Mouse (Mus musculus) natural killer cell, adult 2 months (primary cell): ENCODE measurements at regions not wholly inside any gene's neighbourhood (a gene's known extent, or its start where the extent isn't known, plus 50 kb on each side); places are given as distances from the start of the nearest gene placed in this dataset.
"Not testable (repeated sequence)": the region's sequence is repeated elsewhere in the genome, so short reads cannot be mapped to it uniquely, and the experiment has no call there.

Experiments used
- DNase-seq, 2 experiments: peaks; one replicate each; pipeline ENCODE4 v3.0.0; 2022; ENCODE audit warnings: low spot score in 2 of 2

DNA sequence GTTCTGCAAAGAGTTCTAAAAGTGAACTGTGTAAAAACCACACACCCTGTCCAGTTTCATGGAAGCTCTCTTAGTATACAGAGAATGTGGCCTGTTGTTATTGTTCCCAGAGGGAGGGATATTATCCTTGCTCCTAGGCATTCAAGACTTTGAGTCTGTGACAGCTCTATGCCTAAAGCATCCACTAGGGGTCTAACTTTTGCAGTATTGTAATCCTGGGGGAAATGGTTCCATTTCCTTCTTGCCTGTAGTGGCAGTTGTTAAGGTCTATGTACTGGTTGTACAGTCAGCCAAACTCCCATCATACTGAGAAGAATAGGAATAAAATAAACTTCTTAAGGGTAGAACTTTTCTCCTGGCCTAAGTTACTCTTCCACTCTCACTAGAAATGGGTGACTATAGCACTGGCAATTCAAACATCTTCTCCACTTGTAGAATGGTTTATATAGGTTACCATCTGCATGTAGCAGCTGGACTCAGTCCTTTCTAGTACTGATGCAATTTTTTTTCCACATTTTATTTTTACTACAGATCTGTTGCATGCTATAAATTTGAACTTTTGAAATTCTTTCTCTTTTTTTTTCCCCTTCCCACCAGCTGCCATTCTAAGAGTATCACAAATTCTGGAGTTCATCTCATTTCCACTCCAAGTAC, 51.4 kb upstream of the Dpt start:
- no peak for DNase-seq

DNA sequence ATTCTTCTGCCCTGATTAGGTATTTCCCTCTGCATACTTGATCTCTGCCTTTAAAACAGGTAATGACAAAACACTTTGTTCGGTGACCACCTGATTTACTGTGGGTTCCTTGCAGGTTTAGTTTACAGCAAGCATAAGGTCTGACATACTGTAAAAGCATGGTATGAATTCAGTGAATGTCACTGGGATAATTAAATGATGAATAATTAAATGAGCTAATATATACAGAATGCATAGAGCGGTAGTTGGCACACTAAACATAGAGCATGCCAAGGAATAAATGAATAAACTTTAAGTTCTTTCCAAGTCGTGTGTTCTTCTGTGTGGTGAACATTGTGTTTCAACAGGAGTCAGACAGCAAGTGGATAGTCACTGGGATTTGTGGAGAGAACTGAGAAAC, 51.9 kb upstream of the Dpt start:
- no peak for DNase-seq

DNA sequence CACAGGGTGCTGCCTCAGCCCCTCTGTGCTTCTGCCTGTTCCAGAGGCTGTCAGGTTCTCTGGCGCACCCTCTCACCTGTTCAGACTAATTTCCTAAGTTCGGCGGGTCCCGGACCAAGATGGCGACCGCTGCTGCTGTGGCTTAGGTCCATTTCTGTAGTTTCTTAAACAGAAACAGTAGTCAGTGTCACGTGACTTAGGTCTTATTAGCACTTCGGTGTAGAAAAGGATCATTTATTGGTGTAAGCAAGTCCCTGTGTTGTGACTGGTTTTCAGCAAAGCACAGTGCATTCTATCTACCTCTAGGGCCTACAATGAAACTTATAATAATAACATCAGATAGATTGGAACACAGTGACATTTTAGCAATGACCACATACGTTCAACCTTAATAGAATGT, 53.5 kb upstream of the Dpt start:
- not testable (repeated sequence) for DNase-seq

DNA sequence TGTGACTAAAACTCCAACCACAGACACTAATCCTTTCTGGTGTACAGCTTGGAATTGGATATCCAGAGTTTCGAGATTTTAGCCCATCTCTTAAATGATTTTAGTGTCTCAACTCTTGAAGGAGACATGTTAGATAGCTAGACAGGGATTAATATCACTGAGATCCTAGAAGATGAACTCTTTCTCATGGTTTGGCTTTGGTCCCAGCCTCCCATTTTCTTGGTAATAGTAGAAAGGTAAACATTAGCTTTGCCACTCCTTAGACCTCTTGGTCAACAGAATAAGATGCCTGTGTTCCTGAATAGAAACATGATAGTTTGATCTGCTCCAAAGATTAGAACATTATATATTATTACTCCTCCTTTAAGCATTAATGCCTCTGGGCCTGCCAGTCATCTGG, 60.8 kb upstream of the Dpt start:
- DNase-seq: no peak

DNA sequence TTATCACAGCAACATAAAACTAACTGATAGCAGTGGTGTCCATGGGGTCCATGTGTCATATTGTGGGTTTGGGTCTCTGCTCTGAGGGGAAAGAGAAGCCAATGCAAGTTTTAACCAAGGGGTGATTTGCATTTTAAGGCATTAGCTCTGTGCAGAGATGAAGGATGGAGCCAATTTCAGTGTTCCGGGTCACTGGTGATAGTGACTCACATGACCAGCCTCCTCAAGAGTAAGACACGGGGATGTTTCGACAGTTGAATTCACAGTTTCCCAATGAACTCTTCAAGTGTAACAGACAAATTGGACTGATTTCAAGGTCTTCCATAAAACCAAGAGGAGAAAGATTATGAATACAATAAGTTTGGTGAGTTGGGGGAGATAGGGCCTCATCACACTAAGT, 62.7 kb upstream of the Dpt start:
- no peak for DNase-seq

DNA sequence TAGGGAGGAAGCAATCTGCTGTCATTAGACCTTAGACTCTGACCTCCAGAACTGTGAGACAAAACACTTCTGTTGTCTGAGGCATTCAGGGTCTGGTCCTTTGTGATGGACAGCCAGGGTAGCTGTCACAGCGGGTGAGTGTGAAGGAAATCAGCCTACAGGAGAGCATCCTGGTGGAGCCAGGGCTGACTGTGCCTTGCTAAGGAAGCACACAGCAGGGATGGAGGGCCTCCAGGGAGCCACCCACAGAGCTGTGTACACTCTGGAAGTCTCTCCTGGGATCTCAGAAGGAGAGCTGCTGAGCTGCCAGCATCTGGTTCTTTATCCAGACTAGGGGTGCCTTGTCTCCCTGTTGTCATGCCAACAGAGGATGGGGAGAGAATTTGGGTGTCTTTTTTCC, 74.4 kb upstream of the Dpt start:
- DNase-seq: no peak

DNA sequence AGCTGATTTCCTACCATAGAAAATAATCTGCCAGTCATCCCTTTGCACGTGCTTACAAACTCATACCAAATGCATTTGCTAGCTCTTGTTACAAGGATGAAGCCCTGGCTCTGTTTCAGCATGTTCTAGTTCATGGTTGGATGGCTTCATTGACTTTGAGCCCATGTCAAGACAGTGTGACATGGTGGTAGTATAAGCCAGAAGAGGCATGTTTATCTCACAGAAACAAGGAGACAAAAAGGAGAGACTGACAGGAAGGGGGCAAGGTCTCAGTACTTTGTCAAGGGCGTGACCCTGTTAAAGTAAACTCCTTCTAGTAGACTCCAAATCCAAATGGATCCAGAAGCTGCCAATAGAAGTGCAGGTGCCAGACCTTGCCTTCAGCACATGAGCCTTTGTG, 81.5 kb upstream of the Dpt start:
- DNase-seq: no peak

DNA sequence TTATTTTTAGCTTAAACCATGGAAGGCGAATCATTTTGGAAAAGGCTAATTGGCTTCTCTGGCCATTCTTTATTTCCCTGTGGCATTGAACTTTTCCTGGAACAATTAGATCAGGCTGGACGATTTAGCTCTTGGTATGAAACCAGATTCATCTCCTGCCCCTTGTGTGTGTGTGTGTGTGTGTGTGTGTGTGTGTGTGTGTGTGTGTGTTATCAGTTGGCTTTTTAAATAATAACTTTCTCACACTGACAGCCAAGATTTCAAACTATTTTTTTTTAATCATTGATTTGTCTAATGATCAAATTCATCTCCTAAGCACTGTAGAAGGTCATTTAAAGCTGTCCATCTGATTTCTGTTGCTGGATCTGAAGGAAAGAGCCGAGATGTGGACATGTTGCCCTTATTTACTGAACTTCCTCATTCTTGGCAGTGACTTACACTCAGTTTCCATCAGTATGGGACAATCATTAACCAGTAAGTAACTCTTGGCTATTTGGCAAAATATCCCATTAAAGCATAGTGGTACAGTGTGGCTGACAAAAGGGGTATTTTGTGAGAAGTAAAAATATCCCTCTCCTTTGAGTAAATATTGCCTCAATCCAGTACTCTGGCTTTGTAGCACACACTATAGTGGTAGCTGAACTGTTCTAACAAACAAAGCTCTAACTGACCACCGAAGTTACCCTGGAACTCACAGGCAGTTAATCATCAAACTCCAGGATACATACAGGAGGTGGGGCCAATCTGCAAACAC, 82.5 kb upstream of the Dpt start:
- DNase-seq: no peak

DNA sequence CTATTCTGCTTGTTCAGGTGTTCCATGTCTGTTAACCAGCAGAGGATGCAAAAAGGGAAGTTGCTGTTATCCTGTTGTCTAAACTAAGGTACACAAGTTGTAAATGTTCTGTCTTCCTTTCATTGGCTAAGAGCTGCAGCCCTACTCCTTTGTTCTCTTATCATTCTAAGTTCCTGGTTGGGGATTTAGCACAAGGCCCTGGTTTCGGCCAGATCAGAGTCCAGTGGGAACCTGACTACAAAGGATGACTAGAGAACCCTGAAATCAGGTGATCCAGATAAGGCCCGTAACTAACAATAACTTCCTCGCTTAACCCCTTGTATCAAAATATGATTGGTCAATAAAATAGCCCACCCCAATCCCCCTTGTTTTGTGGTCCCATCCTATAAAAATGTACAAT, 83.9 kb upstream of the Dpt start:
- DNase-seq: no peak

DNA sequence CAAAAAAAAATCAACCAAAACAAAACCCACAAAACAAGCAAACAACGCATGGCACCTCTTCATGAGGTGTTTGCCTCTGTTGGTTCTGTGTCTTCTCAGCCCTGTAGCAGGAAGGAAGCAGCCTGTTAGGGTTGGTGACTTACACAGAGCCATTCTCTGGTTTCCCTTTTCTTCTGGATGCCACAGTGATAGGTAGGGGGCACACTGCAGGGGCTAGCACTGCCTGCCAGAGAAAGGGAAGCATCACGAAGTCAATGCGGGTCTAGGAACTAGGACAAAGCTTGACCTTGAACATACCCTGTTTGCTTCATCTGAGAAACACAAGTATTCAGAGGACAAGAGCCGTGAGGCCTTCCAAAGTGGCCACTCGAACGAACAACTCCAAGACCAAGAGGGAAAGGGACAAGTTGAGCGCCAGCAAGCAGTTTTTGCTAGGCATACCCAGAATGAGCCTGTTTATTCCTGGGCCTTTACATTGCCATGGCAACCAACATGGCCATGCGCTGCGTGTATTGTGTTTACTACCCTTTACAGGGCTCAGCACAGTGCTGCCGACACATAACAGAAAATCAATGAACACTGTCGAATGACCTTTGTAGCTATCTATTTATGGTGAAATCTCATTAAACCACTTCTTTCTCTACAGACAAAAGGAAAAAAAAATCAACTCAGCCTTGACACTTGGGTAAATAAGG, 91.9 kb upstream of the Dpt start:
- no peak for DNase-seq

DNA sequence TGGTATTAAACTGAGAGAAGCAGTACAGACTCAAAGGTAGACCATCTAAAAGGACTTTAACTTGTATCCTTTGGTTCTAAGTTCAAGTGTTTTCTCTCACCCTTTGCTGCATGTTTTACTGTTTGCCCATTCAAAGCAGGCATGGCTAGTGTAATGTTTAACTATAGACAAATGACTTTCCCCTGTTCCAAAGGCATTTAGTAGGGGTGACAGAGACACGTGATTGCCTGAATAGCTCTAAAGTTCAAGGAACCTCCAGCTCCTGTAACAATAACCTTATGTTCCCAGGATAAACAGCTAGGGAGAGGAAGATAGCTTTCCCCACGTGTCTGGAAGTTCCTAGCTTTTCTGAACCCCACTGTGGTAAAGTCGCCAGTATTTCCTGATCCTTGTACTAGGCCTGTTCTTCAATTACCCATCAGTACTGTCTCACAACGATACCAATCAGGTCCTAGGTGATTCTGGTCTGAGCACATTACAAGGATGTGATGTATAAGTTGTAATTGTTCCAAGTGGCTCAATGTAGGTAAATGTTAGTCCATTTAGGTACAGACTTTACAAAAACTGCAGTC, 92.8 kb upstream of the Dpt start:
- DNase-seq: no peak

DNA sequence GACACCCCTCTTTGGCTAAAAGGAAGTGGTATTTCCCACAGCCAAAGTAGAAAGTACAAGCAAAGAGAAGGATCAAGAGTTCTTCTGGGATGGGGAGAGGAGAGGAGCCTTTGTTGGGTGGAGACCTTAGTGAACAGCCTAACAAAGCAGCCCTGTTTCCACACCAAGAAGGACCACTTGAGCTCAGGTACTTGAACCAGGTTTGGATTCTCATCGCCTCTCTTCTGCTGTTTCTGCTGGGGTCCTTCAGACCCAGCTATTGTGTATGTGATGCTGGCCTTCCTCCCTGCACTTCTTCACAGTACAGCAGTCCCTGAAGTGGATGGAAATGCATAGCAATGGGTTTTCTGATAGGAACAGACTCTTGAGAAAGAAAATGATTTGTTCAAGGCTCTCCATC, 106.4 kb upstream of the Dpt start:
- no peak for DNase-seq

DNA sequence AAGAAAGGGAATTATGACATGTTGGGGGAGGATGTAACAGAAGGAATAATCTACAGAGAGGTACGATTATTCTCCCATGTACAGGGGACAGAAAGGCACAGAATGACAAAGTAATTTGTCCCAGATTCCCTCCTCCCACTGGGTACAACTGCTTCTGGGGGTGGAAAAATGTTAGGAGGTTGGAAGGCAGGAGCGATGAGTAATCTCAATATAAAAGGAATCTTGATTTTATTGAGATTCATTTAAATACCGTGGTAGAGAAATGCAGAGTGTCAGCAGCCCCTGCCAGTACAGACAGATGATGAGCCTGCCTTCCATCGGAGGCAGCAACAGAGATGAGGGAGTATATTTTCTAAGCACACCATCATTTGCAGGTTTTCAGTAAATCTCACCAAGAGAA, 107.1 kb upstream of the Dpt start:
- DNase-seq: no peak

DNA sequence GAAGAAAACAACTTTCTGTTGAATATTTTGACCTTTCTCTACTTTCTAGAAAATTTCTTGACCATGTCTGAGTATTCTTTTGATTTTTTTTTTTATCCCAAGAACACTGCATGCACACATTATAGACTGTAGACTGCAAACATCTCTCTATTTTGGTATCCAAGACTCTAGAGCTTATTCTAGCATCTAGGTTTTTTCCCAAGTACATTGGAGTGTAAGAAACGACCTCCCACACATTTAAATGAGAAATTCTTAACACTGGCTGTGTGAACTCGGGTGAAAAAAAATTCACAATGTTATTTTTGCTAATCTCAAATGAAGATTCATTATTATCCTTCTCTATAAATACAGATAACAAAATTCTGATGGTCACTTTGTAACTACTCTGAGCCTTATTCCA, 112.0 kb upstream of the Dpt start:
- no peak for DNase-seq

DNA sequence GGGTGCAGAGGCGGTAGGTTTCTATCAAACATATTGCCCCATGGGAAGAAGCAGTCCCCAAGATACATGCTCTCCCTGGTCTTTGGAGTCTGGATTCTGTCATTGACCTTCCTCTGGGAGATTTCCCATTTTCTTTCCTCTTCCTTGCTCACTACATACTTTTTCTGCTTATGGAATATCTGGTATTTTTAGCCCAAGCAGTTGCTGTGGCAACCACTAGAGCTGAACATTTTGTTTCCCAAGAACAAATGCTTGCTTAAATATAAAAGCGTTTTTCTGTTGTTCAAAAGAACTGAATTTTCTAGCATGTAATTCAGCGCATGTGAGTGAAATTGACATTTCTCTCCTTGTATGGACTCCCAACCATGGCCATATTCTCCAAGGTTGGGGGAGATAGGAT, 112.7 kb upstream of the Dpt start:
- no peak for DNase-seq

DNA sequence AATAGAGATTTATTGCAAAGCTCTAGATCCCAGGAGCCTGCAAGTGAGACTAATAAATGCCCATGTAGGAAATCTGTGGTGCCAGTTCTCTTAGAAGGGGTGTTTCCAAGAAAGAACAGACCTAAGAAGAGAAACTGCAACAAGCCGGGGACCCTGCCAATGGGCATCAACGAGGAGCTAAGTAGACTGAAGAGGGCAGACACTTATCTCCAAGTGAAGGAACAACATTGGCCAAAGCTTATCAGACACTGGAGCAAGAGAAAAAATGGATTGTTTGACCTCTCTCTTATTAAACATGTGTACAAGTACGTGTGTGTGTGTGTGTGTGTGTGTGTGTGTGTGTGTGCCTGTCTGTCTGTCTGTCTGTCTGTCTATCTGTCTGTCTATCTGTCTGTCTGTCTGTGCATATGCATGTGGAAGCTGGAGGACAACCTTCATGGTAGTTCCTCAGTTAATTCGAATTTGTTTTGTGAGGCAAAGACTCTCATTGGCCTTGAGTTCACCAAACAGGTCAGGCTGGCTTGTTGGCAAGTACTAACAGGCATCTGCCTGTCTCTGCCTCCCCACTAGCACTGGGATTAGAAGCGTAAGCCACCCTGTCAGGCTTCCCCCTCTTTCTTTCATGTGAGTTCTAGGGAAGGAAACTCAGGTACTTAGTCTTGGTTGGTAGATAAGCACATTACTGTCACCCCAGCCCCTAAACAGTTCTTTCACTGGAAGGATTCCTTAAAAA, 113.4 kb upstream of the Dpt start:
- DNase-seq: no peak

DNA sequence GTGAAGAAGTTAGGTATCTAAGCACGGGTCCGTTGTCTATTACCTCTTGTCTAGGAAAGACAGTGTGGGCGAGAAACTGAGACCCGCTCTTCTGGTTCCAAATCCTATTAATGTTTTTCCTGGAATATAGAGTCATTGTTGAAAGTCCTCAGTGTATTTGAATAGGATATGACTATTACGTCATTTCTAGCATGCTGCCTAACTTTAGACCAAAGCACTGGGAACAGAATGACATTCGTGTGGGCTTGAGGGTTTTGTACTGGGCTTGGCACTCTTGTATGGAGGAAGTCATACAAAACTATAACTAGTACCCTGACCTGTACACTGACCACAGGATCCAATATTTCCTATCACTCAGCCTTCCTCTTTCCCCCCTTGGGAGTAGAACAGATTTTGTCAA, 114.0 kb upstream of the Dpt start:
- DNase-seq: no peak

DNA sequence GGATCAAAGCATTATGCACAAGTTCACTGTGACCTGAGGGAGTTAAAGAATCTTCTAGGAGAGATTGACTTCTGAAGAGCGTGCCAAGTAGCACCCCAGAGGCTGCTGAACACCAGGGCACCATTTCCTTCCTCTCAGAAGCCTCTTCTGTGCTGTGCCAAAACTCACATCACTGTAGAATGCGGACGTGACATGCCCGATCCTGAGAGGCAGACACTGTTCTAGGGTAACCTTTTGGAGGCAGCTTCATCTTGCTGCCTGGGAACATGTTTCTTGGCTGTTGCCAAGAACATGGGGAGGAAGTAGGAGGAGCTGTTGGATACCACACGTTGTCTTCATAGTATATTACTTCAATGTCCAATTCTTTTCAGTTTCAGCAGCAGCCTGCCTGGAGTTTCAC, 114.9 kb upstream of the Dpt start:
- DNase-seq: no peak

DNA sequence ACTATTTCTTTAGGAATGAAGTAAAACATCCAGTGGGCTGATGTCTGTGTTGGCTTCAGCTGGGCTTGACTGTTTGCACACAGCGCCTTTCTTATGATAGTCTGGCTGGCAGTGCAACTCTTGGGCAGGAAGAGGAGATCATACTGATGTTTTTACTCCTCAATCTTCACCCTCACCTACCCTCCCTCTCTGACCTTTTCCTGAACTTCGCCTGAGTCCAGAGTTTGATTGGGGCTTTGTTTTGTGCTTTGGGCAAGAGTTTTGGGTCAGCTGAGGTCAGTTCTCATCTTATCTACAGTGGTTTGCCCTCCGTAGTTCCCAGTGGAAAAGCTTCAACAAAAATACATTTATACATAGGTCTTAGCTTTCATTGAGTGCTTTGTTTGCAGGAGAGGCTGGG, 118.1 kb upstream of the Dpt start:
- DNase-seq: no peak

DNA sequence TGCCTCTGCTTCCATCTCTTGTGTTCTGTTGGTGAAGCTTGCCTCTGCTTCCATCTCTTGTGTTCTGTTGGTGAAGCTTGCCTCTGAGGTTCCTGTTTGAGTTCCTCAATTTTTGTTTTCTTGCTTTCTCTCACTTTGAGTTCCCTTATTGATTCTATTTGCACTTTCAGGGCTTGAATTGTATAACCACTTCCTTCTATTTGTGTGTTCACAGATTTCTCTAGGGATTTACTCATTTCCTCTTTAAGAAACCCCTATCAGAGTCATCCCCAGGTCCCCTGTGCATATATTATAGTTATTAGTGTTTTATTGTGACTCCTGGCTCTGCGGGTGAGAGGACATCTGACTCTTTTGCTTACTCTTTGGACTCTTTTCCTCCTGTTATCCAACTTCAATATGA, 144.2 kb upstream of the Dpt start:
- no peak for DNase-seq

DNA sequence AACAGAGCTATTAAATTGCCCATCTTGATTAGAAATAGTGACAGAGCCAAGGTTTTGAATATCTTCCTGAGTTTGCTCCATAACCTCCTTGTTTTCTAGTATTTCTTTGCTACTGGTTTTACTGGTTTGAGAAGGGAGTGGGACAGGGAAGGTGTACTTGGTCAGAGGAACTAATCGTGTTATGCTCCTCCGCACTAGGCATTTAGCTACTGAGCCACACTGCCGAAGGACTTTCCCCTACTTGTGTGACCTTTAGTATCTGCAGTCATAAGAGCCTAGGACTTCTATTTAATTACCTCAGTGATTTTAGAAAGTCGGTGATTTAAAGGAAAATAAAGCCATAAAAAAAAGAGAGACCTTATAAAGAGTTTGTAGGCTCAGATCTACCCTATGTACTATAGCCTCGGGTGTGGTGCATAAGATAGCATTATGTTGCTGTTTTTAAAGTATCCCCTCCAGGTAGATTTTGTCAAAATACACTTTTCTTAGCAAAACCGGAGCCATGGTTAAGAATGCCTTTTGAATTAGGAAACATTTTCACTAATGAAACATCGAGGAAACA, 158.5 kb upstream of the Dpt start:
- DNase-seq: no peak

DNA sequence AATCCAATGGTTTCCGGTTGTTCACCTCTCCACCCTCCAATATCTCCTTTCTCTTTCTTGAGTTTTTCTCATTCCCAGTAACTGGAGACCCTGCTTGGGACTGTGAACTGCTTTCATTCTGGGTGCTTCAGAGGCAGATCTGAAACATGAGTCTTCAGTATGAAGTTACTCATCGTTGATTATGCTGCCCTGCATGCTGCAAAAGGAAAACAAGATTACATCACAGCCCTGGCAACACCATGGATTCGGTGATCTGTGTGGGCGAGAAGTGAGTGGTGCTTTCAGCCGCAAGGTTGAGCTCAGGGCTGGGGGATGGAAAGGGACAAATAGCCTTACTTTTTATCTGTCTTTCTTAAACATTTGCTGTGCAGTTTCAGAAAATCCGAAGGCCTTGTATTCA, 164.8 kb upstream of the Dpt start:
- no peak for DNase-seq
